Comparison of ENCODE assay signal across 11 mouse cellular contexts in genomic region chr10:116364759-116365158, GRCm38 (mm10).
DNase-seq lines count a peak whose midpoint lies in the region; ATAC-seq lines count a peak whose summit lies in the region.
"Had no signal": no experiment of that assay in that cellular context is flagged by ENCODE, and none has a peak within 500 bp of the region (broad histone marks: within the 10 kb centered on the region; RNA-seq: fewer than 3 reads in every experiment).

No protein-coding gene starts in this region.

- H3K4me3 ChIP-seq in heart, embryonic 10.5 days = no peak overlapping the region
- H3K4me3 ChIP-seq in kidney, embryonic 16.5 days (ENCODE audit: low read length) = no peak overlapping the region
- H3K4me3 ChIP-seq in limb, embryonic 10.5 days = no peak overlapping the region
- H3K4me3 ChIP-seq: embryonic facial prominence, embryonic 15.5 days; forebrain, embryonic 12.5 days; gastrocnemius, adult 2 months had no signal

- WGBS in heart, embryonic 10.5 days = 12% methylated on average over 7 of the region's 7 CpGs
- WGBS in kidney, embryonic 16.5 days = 24% methylated on average over 7 of the region's 7 CpGs
- WGBS in limb, embryonic 10.5 days = 30% methylated on average over 7 of the region's 7 CpGs

- H3K9ac ChIP-seq in kidney, embryonic 16.5 days (replicated peaks; ENCODE audit: low read length) = no peak overlapping the region
- H3K9ac ChIP-seq: embryonic facial prominence, embryonic 15.5 days; forebrain, embryonic 12.5 days had no signal

- H3K4me1 ChIP-seq in heart, embryonic 10.5 days = peaks cover 12% of the 10 kb centered on the region
- no peaks in the 10 kb centered on the region for H3K4me1 ChIP-seq in kidney, embryonic 16.5 days (ENCODE audit: insufficient read depth, low read length)
- H3K4me1 ChIP-seq in limb, embryonic 10.5 days = peaks cover 25% of the 10 kb centered on the region
- H3K4me1 ChIP-seq: embryonic facial prominence, embryonic 15.5 days had no signal

- ATAC-seq in kidney, embryonic 16.5 days (ENCODE audit: low FRiP score, low TSS enrichment) = peak; percentile 46; the same call in 1 of the 2 replicates

- no peaks in the 10 kb centered on the region for H3K9me3 ChIP-seq in heart, embryonic 10.5 days
- no peaks in the 10 kb centered on the region for H3K9me3 ChIP-seq in kidney, embryonic 16.5 days (ENCODE audit: low read length)
- H3K9me3 ChIP-seq in limb, embryonic 10.5 days (replicated peaks) = no peaks in the 10 kb centered on the region
- H3K9me3 ChIP-seq: embryonic facial prominence, embryonic 15.5 days; forebrain, embryonic 12.5 days had no signal

- peaks cover 15% of the 10 kb centered on the region; the same call in 1 of the 2 replicates for H3K36me3 ChIP-seq in heart, embryonic 10.5 days
- H3K36me3 ChIP-seq in kidney, embryonic 16.5 days (ENCODE audit: insufficient read depth, low read length) = no peaks in the 10 kb centered on the region
- H3K36me3 ChIP-seq in limb, embryonic 10.5 days = no peaks in the 10 kb centered on the region
- H3K36me3 ChIP-seq: embryonic facial prominence, embryonic 15.5 days; forebrain, embryonic 12.5 days had no signal

- peaks cover 3% of the 10 kb centered on the region; the same call in 1 of the 2 replicates for H3K27me3 ChIP-seq in heart, embryonic 10.5 days (ENCODE audit: insufficient read depth, poor library complexity, severe bottlenecking)
- H3K27me3 ChIP-seq in kidney, embryonic 16.5 days (ENCODE audit: insufficient read depth, low read length) = no peaks in the 10 kb centered on the region
- H3K27me3 ChIP-seq in limb, embryonic 10.5 days (ENCODE audit: low read depth, poor library complexity, severe bottlenecking) = no peaks in the 10 kb centered on the region
- H3K27me3 ChIP-seq: embryonic facial prominence, embryonic 15.5 days; forebrain, embryonic 12.5 days had no signal

- peak; percentile 78 for DNase-seq in heart, embryonic 10.5 days (ENCODE audit: low spot score)
- DNase-seq in heart, postnatal 4 days = no peak
- DNase-seq in kidney, adult 18-20 months = no peak
- peak; percentile 37 for DNase-seq in MN1 (ENCODE audit: low spot score)
- DNase-seq in cerebellum, postnatal 14 days = peak; percentile 27 to 54
- DNase-seq in limb, embryonic 10.5 days (ENCODE audit: low spot score) = no peak
- DNase-seq: gastrocnemius, adult 2 months; lung, postnatal 14 days had no signal

- H3K27ac ChIP-seq in heart, embryonic 10.5 days = no peak overlapping the region
- H3K27ac ChIP-seq in kidney, embryonic 16.5 days (ENCODE audit: low read length) = no peak overlapping the region
- no peak overlapping the region for H3K27ac ChIP-seq in limb, embryonic 10.5 days
- H3K27ac ChIP-seq: embryonic facial prominence, embryonic 15.5 days; forebrain, embryonic 12.5 days; gastrocnemius, adult 2 months had no signal

- no peak overlapping the region for H3K4me2 ChIP-seq in kidney, embryonic 16.5 days (replicated peaks; ENCODE audit: low read depth, low read length)
- H3K4me2 ChIP-seq: embryonic facial prominence, embryonic 15.5 days; forebrain, embryonic 12.5 days had no signal

Comparison
In these comparisons a context has a peak if more than half of its experiments do, and no peak if none do; other contexts are left out.
1. DNase-seq: peak in heart, embryonic 10.5 days (single experiment), MN1 (single experiment) and cerebellum, postnatal 14 days (2 of 2); none in heart, postnatal 4 days (single experiment), kidney, adult 18-20 months (single experiment) and limb, embryonic 10.5 days (single experiment).